In genomic region chr9:50893665-50894064, GRCm38 (mm10) we compare ENCODE assay signal across 9 mouse cellular contexts. TPM values are rescaled to one million over a fixed set of nuclear protein-coding genes. Genes with fewer than 3 reads are reported as not detected.
DNase-seq lines count a peak whose midpoint lies in the region; ATAC-seq and TF ChIP-seq lines count a peak whose summit lies in the region.
"Had no signal": no experiment of that assay in that cellular context is flagged by ENCODE, and none has a peak within 500 bp of the region (broad histone marks: within the 10 kb centered on the region; RNA-seq: fewer than 3 reads in every experiment).

No protein-coding gene starts in this region.

- TF ChIP-seq POLR2A in heart, adult 2 months (IDR thresholded peaks at IDR 0.05; ENCODE audit: insufficient read depth, low read depth, low read length): no peak

- intact Hi-C loops in heart, adult 2 months (cut with DNase I): no loop called here
- intact Hi-C loops in left cerebral cortex, postnatal 25 days (cut with DNase I): loop anchor here (5.0 kb wide), 1 partner anchor 114 kb away; the partner anchor contains the start of gene Sik2

- no peak for ATAC-seq in heart, embryonic 12.5 days (ENCODE audit: insufficient number of reproducible peaks, low FRiP score)
- no peak for ATAC-seq in CD4-positive, CD25-positive, alpha-beta regulatory T cell, adult 4 months
- no peak for ATAC-seq in megakaryocyte progenitor cell, adult 5-6 weeks (replicated peaks; ENCODE audit: poor library complexity)

- no peaks in the 10 kb centered on the region for H3K9me3 ChIP-seq in heart, embryonic 12.5 days (replicated peaks)
- H3K9me3 ChIP-seq in midbrain, embryonic 10.5 days (replicated peaks): no peaks in the 10 kb centered on the region

- H3K27ac ChIP-seq in heart, adult 2 months: no peak overlapping the region
- no peak overlapping the region for H3K27ac ChIP-seq in heart, embryonic 12.5 days (ENCODE audit: poor library complexity, severe bottlenecking)
- H3K27ac ChIP-seq in midbrain, embryonic 10.5 days (replicated peaks): no peak overlapping the region

- no peak overlapping the region for H3K4me2 ChIP-seq in heart, embryonic 12.5 days

- TF ChIP-seq CTCF in heart, adult 2 months (IDR thresholded peaks at IDR 0.05): no peak

- H3K4me1 ChIP-seq in heart, adult 2 months (ENCODE audit: control insufficient read depth, insufficient read depth, low read length): no peaks in the 10 kb centered on the region
- H3K4me1 ChIP-seq in heart, embryonic 12.5 days (replicated peaks): peaks cover 14% of the 10 kb centered on the region
- H3K4me1 ChIP-seq in midbrain, embryonic 10.5 days: peaks cover 11% of the 10 kb centered on the region

- DNase-seq in heart, adult 2 months: peak; percentile 76 to 82
- peak; percentile 95 for DNase-seq in adrenal gland, postnatal 14 days
- DNase-seq in gastrocnemius, postnatal 10 days: peak; percentile 88
- peak; percentile 45 to 76 for DNase-seq in left cerebral cortex, postnatal 25 days (ENCODE audit: low spot score in 2 of 2)
- no peak for DNase-seq in midbrain, embryonic 10.5 days (ENCODE audit: low spot score)

- peaks cover 2% of the 10 kb centered on the region for H3K36me3 ChIP-seq in heart, adult 2 months (ENCODE audit: control insufficient read depth, insufficient read depth, low read length)
- H3K36me3 ChIP-seq in heart, embryonic 12.5 days: peaks cover 68% of the 10 kb centered on the region
- H3K36me3 ChIP-seq in midbrain, embryonic 10.5 days: peaks cover 67% of the 10 kb centered on the region

- H3K4me3 ChIP-seq in heart, adult 2 months: no peak overlapping the region
- no peak overlapping the region for H3K4me3 ChIP-seq in heart, embryonic 12.5 days
- H3K4me3 ChIP-seq in midbrain, embryonic 10.5 days: no peak overlapping the region

- no peak for TF ChIP-seq EP300 in heart, adult 2 months (IDR thresholded peaks at IDR 0.05; ENCODE audit: insufficient read depth, low read depth, low read length)

- H3K79me2 ChIP-seq in heart, adult 2 months (replicated peaks; ENCODE audit: control insufficient read depth, insufficient read depth, low read length): no peaks in the 10 kb centered on the region

- no peaks in the 10 kb centered on the region for H3K27me3 ChIP-seq in heart, adult 2 months (ENCODE audit: control insufficient read depth, insufficient read depth, low read length)
- no peaks in the 10 kb centered on the region for H3K27me3 ChIP-seq in heart, embryonic 12.5 days (replicated peaks)
- H3K27me3 ChIP-seq in midbrain, embryonic 10.5 days (ENCODE audit: low read depth, poor library complexity, severe bottlenecking): no peaks in the 10 kb centered on the region
- H3K27me3 ChIP-seq: CH12.LX had no signal

- H3K9ac ChIP-seq in heart, adult 2 months (ENCODE audit: low read depth, low read length): no peak overlapping the region
- no peak overlapping the region; the same call in 1 of the 2 replicates for H3K9ac ChIP-seq in heart, embryonic 12.5 days

- 47% methylated on average over 4 of the region's 4 CpGs for WGBS in heart, adult 2 months
- WGBS in heart, embryonic 12.5 days: 78% methylated on average over 4 of the region's 4 CpGs
- WGBS in midbrain, embryonic 10.5 days: 93% methylated on average over 4 of the region's 4 CpGs

RNA-seq across cellular contexts. Expression of gene Ppp2r1b, which starts 48.6 kb away (rescaled TPM):
- 10 to 100 TPM; 10.3 to 10.8 TPM for total RNA-seq in heart, adult 2 months (2021)
- polyA plus RNA-seq in heart, adult 2 months (2012; rRNA removed): 5.4 and 7.1 TPM in 2 replicates
- 61.1 and 62.1 TPM in 2 replicates for polyA plus RNA-seq in heart, embryonic 12.5 days (2016; fragmentation: Nextera tagmentation; extraction: Ambion mirVana)
- 32.3 and 34.4 TPM in 2 replicates for total RNA-seq in adrenal gland, postnatal 14 days (2021)
- total RNA-seq in gastrocnemius, postnatal 10 days (2021): 10 to 100 TPM in 1 of 2 experiments, 1 to 10 TPM in 1; 7.0 to 10.3 TPM
- total RNA-seq in left cerebral cortex, postnatal 25 days (2021): 10 to 100 TPM; 17.6 to 19.1 TPM
- polyA plus RNA-seq in CD4-positive, CD25-positive, alpha-beta regulatory T cell, adult 4 months (2017; shearing (Covaris generic)): 10 to 100 TPM; 58.6 to 79.7 TPM
- total RNA-seq in megakaryocyte progenitor cell, adult 5-6 weeks (2015): 39.5 and 40.0 TPM in 2 replicates
- 47.9 and 55.2 TPM in 2 replicates for total RNA-seq in megakaryocyte progenitor cell, adult 5-6 weeks (2017)
- polyA plus RNA-seq in midbrain, embryonic 10.5 days (2016; fragmentation: Nextera tagmentation; extraction: Ambion mirVana): 143 and 160 TPM in 2 replicates
